Mouse (Mus musculus): ENCODE results near the gene Gm10354. TPM values are rescaled to one million over a fixed set of nuclear protein-coding genes. Genes with fewer than 3 reads are reported as not detected.
"Not testable (repeated sequence)": the region's sequence is repeated elsewhere in the genome, so short reads cannot be mapped to it uniquely, and the experiment has no call there.

Gene Gm10354
- not detected for total RNA-seq (2021)
- long read RNA-seq, experiment 1, result 0 reads
- long read RNA-seq, experiment 2, result 0 reads

DNA sequence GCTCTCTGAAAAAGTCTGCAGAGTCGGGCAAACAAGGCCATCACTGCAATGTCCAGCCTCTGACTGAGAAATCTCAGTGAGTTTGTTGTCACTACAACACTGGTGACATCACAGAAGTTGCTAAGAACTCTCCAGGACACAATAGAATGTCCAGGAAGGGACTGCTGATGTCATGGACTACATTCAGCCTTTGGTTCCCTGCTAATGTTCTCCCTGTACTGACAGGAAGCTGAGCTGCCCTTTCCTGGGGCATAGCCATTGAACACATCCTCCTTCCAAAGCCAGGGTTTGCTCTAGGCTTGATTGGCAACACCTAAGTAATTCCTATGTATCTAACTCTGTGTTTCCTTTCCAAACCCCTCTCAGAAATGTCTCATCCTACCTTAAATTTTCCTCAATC lies at the start of gene Gm10354:
Gm10354 (minus strand) TSS at position 101 of the 400 bp plus-strand sequence.
- not testable (repeated sequence) for DNase-seq

DNA sequence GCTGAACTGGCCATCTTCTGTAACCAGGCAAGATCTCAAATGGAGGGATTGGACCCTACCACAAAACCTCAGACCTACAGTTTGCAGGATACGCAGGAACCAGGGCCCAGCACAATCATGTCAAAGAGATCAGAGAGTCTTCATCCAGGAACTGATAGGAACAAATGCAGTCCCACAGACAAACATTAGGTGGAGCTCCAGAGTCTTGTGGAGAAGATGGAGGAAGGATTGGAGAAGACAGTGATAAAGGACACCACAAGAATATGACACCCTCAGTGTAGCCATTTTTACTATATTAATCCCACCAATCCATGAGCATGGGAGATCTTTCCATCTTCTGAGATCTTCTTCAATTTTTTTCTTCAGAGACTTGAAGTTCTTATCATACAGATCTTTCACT lies 45.6 kb upstream of the Gm10354 start:
- not testable (repeated sequence) for DNase-seq

DNA sequence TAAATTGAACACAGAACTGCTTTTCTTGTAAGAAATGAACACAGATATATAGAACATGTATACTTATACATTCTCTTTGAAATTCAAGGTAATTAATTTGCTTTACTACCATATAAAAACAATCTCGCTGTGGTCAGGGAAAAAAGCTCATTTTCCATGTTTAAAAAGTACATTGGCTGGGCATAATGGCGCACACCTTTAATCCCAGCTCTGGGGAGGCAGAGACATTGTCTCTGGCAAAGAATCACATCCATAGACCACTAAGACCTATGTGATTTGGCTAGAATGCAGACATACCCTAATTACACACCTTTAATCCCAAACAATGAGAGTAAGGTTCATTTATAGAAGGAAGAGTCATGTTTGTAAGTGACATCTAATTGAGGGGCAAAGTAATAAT lies 41.3 kb upstream of the Gm10354 start:
- not testable (repeated sequence) for DNase-seq

DNA sequence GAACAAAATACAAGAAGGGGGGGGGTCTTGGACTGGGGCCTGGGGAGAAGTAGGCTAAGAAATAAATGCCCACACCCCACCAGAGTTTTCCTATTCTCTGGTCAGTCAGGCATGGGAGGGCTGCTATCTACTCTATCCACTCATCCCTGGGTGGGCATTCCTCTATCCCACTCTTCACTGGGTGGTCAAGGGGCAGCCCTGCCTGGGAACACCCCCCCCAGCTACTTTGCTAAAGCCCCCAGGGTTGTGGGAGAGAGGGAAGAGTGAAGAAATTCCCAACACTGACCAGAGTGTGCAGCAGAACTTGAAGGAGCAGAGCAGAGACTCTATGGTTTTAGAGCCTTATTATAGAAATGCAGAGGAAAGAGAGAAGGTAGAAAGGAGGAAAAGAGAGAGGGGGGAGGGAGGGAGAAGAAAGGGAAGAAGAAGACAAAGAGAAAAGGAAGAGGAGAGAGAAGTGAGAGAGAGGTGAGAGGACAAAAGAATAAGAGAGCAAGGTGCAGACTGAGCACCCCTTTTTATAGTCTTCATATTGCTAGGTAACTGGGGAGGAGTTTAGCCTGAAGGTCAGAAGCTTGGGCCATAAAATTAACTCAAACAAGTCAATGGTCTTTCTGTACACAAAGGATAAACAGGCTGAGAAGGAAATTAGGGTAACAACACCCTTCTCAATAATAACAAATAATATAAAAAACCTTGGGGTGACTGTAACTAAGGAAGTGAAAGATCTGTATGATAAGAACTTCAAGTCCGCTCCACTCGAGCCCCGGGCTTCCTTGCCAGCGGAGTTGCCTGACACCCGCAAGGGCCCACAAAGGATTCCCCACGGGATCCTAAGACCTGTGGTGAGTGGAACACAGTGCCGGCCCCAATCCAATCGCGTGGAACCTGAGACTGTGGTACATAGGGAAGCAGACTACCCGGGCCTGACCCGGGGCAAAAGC lies 32.2 kb upstream of the Gm10354 start:
- not testable (repeated sequence) for DNase-seq

DNA sequence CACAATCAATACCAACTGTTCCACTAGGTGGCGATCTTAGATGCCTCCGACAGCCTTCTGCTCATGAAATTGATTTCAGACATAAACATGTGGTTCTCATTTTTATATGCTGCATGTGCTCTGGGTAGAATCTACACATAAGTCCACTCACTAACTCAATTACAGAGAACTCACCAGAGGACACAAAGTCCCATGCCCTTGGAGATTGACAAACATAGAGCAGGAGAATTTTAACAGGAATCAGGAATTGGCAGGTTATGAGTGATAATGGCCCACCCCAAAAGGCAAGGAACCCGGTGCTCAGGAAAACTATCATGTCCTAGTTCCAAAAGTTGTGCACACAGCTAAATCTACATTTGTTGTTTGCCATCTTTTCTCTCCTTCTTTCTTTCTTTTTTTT lies 28.2 kb upstream of the Gm10354 start:
- not testable (repeated sequence) for DNase-seq

DNA sequence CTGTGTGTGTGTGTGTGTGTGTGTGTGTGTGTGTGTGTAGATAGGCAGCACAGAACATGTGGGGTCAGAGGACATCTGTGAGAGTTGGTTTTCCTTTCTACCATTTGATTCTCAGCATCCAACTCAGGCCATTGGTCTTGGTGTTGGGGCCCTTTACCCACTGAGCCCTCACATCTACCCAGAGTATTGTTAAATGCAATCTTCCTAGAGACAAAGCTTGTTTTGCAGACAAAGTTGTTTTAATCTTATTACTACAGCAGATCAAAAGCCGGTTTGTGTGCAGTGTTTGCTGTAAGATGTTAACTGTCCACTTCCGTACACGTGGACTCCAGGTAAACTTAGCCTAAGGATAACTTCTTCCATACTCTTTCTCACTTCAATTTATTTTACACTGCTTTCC lies 27.6 kb upstream of the Gm10354 start:
- DNase-seq, result not testable (repeated sequence)

DNA sequence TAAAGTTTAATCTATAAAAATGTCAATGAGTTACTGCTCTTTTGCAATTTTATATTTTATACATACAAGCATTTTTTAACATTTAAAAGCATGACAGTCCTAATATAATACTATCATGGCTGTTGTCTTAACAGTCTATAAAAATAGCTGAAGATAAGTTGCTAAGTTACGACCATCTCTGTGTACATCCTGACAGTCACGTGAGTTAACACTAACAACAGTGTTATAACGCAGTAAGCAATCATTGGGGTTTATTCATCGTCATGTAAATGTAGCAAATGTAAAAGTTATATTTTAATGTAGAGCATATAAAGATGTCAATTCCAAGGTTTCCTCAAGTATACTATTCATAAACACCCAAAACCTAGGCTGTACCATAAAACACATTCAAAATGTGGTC lies 26.8 kb upstream of the Gm10354 start:
- DNase-seq, result not testable (repeated sequence)

DNA sequence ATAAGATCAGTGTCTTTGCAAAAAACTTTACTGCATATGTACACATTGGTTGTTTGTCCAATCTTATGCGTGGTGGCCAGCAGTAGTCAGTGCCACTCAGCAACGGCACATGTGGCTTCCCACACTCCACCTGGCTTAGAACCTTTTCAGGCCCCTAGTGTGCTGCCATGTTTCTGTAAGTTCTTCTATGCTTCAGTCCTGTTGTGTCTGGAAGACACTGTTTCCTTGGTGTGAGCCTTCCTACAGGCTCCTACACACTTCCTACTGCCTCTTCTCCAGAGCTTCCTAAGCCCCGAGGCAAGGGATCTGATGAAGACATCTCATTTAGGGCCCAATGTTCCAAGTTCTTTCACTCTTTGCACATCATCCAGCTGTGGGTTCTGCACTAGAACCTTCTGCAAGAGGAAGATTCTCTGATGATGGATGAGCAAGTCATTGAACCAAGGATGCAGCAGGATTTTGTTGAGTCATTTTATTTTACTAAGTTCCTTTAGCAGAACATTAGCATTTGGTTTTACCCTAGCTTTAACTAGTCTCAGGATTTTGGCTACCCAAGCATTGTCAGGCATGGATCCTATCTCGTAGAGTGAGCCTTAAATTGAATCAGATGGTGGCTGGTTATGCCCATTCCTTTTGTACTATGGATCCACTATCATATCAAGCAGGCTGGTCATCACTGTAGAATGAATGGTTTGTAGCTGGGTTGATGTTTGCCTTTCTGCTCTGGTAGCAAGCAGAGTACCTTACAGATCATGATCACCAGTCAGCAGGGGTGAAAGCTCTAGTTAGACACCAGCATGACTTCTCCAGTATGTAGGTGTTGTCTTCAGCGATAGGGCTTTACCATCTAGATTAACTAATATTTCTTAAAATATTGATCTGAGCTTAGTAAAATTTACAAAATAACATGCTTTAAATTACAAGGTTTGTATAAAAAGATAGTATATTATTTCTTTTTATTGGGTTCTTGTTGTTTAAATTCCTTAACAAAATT lies 26.1 kb upstream of the Gm10354 start:
- DNase-seq, result not testable (repeated sequence)

DNA sequence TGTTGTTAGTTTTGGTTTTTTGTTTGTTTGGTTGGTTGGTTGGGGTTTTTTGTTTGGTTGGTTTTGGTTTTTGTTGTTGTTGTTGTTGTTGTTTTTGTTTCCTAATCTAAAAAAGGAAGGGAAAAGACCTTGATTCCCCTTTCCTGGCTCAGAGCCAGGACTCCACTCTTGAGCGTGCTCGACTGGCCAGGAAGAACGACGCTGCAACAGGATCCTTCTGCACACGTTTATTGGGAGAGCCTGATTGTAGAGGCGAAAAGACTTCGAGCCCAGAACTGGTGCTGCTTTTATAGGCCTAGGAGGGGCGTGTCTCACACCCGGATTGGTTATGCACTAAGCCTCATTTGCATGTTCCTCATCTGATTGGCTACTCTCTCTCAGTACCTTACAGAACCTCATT lies 19.3 kb upstream of the Gm10354 start:
- not testable (repeated sequence) for DNase-seq

DNA sequence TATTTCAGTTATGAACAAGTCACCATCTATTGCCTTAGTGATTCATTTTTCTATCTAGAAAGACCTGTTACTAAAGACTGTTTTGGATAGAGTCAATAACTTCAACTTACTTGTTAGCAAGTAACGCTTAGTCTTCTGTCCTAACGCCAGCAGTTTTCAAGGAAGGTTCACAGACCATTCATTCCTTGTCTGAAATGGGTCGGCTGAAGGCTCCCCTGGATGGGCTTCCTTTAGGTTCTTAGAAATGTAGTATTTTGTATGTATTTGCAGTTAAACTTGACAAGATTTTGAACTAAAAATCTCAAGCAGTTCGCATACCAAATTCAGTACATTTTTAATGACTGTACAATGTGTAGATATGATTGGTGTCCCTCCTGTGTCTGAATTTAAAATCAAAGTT lies 18.8 kb upstream of the Gm10354 start:
- not testable (repeated sequence) for DNase-seq

DNA sequence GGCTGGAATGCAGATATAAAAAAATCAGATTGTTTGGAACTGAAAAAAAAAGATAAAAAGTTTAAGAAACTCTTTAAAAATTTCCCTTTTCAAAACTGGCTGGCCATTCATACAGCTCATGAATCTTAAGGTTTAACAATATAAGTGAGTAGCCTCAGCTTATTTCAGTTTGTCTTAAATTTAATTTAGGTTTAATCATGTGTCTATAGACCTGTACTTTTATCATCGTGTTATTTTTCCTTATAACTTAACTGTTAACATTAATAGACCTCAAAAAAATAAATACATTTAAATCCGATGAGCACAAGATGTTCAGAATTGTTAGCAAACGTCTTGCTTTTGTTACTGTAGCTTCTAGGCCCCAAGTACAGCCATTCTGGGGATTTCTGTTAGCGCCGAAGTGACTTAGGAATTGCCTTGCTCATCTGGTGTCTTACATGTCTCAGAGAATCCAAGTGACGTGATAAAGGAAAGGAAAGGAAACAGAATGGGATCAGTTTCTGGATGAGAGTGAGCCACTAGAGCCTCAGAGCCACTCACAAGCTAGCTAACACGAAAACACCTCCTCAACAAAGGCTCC lies 18.0 kb upstream of the Gm10354 start:
- DNase-seq, result not testable (repeated sequence)

DNA sequence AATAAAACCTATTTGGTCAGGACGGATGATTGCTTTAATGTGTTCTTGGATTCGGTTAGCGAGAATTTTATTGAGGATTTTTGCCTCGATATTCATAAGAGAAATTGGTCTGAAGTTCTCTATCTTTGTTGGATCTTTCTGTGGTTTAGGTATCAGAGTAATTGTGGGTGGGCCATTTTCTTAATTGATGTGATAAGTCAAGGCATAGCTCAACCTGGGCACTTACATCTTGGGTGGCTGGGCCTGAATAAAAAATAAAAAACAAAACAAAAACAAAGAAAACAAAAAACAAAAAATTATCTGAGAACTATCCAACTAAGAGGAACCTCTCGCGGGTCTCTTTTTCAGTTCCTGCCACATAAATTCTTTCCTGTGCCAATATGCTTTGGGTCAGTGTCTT lies 15.4 kb upstream of the Gm10354 start:
- not testable (repeated sequence) for DNase-seq

DNA sequence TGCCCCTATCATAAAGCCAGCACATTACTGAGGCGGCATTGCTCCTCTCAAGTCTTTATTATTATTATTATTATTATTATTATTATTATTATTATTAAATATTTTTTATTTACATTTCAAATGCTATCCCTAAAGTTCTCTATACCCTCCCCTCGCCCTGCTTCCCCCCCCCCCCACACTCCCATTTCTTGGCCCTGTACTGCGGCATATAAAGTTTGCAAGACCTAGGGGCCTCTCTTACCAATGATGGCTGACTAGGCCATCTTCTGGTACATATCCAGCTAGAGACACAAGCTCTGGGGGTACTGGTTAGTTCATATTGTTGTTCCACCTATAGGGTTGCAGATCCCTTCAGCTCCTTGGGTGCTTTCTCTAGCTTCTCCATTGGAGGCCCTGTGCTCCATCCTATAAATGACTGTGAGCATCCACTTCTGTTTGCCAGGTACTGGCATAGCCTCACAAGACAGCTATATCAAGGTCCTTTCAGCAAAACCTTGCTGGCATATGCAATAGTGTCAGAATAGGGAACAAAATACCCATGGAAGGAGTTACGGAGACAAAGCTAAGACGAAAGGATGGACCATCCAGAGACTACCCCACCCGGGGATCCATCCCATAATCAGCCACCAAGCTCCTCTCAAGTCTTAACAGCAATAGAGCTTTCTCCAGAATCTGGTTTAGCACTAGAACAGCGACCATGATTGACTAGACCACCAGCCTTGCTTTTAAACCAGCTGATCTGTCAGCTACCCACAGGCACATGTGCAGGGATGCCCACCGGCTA lies 11.8 kb upstream of the Gm10354 start:
- DNase-seq, result not testable (repeated sequence)

DNA sequence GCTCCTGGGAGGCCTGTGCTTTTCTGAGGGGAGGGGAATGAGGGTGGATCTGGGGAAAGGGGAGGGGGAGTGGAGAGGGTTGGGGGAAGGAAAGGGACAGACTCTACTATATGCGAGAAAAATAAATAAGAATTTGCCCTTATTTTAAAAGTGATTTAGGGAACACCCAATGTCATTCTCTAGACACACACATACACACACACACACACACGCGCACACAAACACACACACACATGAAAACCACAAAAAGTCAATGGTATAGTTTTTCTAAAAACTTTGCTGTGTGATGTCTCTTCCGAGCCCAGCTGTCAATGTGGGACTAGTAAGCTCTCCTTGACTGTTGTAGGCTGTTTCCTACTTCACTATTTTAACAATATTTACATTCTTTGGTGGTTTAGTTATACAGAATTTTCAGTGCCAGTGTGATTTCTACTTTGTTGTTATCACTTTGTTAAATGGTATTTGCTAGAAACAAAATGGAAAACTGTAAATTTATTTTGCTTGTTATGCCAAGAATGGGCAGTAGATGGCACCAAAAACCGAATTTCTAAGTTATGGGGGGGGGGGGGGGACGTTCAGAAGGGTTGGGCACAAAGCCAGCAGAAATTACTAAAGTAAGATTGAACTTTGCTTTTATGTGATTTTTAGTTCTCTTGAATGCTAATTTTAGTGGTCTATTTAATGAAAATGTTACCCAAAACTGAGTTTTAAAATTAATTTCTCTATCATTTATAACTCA lies 8.1 kb upstream of the Gm10354 start:
- DNase-seq, result not testable (repeated sequence)

DNA sequence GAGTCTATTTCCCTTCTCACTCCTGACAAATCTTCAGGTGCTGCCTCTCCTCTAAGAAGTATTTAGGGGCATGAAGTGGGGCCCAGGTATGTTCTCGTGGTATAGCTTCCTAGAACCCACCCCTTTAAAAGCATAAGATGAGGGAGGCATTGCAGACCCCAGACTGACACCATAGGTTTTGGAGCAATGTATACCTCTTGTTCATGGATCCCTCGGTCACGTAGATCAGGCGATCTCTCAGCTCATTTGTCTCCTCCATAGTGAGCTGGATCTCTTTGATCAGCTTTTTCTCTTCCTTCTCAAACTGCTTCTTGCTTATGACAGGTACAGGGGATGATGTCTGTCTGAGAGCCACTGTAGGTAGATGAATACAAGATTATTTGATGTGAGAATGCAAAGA lies 1.4 kb downstream of the Gm10354 start:
- not testable (repeated sequence) for DNase-seq

DNA sequence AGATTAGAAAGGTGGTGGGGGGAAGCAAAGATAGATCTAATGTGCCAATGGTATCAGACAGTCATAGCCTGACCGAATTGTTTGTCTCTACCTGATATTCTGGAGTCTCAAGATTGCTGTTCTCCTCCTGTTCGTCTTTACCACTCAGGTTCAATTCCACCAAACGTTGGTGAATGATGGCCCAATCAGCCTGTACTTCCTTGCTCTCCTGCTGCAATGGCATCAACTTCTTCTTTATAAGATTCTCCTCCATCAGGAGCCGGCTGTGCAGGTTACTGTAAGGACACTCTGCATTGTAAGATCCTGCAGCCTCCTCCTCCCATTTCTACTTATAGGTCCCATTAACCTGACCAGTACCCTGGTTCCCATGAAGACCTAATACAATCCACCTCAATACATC lies 3.4 kb downstream of the Gm10354 start:
- DNase-seq, result not testable (repeated sequence)

DNA sequence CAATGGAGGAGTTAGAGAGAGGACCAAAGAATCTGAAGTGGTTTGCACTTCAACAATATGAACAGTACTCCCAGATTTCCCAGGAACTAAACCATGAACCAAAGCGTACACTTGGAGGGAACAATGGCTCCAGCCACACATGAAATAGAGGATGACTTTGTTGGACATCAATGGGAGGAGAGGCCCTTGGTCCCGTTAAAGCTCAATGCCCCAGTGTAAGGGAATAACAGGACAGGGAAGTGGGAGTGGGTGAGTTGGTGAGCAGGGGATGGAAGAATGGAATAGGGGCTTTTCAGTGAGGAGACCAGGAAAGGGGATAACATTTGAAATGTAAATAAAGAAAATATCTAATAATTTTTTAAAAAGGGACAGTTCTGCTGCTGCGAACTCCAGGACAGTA lies 5.9 kb downstream of the Gm10354 start:
- DNase-seq, result not testable (repeated sequence)

DNA sequence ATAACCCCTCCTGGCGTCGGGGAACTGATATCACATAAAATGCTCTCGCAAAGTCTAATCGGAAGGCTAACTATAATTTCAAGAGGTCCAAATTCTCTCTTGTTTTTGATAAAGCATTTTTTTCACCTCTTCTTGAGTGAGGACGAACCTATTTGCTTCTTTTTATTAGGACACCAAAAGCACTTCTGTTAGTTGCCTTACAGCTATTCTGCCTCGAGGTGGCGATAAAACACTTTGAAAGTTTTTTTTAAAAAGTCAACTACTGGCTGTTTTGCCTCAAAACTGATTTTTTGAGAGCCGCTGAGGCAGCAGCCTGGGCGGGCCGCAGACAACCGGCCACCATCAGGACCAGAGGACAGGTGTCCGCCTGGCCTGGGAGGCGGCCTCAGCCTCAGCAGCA lies 14.9 kb downstream of the Gm10354 start:
- DNase-seq, result not testable (repeated sequence)

DNA sequence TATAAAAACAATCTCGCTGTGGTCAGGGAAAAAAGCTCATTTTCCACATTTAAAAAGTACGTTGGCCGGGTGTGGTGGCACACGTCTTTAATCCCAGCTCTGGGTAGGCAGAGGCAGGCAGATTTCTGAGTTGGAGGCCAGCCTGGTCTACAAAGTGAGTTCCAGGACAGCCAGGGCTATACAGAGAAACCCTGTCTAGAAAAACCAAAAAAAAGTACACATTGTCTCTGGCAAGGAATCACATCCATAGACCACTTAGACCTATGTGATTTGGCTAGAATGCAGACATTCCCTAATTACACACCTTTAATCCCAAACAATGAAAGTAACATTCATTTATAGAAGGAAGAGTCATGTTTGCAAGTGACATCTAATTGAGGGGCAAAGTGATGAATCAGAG lies 17.2 kb downstream of the Gm10354 start:
- not testable (repeated sequence) for DNase-seq

DNA sequence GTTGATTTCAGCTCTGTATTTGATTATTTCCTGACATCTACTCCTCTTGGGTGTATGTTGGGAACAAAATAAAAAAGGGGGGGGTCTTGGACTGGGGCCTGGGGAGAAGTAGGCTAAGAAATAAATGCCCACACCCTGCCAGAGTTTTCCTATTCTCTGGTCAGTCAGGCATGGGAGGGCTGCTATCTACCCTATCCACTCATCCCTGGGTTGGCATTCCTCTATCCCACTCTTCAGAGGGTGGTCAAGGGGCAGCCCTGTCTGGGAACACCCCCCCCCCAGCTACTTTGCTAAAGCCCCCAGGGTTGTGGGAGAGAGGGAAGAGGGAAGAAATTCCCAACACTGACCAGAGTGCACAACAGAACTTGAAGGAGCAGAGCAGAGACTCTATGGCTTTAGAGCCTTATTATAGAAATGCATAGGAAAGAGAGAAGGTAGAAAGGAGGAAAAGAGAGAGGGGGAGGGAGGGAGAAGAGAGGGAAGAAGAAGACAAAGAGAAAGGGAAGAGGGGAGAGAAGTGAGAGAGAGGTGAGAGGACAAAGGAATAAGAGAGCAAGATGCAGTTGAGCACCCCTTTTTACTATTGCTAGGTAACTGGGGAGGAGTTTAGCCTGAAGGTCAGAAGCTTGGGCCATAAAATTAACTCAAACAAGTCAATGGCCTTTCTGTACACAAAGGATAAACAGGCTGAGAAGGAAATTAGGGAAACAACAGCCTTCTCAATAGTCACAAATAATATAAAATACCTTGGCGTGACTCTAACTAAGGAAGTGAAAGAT lies 22.6 kb downstream of the Gm10354 start:
- not testable (repeated sequence) for DNase-seq

Data from heart, adult 18-20 months (tissue).